In genomic region chr4:149425801-149426292, GRCm38 (mm10) we compare ENCODE assay signal across 8 mouse cellular contexts. TPM values are rescaled to one million over a fixed set of nuclear protein-coding genes. Genes with fewer than 3 reads are reported as not detected.
DNase-seq lines count a peak whose midpoint lies in the region; ATAC-seq and TF ChIP-seq lines count a peak whose summit lies in the region.

No protein-coding gene starts in this region.

- H3K4me3 ChIP-seq in forebrain, embryonic 12.5 days (replicated peaks): peak overlapping the region; percentile 94
- H3K4me3 ChIP-seq in kidney, embryonic 15.5 days (replicated peaks): peak overlapping the region; percentile 80
- peak overlapping the region; percentile 98 for H3K4me3 ChIP-seq in stomach, postnatal 0 days (ENCODE audit: low read depth, low read length)

- under 1% methylated on average over 35 of the region's 35 CpGs for WGBS in forebrain, embryonic 12.5 days
- under 1% methylated on average over 35 of the region's 35 CpGs for WGBS in kidney, embryonic 15.5 days
- under 1% methylated on average over 25 of the region's 35 CpGs for WGBS in stomach, postnatal 0 days

- peak overlapping the region; percentile 80 for H3K4me2 ChIP-seq in forebrain, embryonic 12.5 days
- peak overlapping the region; percentile 73 for H3K4me2 ChIP-seq in kidney, embryonic 15.5 days
- H3K4me2 ChIP-seq in stomach, postnatal 0 days (replicated peaks; ENCODE audit: low read depth): peak overlapping the region; percentile 72

- H3K27me3 ChIP-seq in forebrain, embryonic 12.5 days: no peaks in the 10 kb centered on the region
- H3K27me3 ChIP-seq in kidney, embryonic 15.5 days: no peaks in the 10 kb centered on the region
- H3K27me3 ChIP-seq in stomach, postnatal 0 days (ENCODE audit: control insufficient read depth, insufficient read depth, low read length): no peaks in the 10 kb centered on the region

- peak; percentile 64 for DNase-seq in embryo, embryonic 11 days
- DNase-seq in embryo, embryonic 10 days (ENCODE audit: low spot score): no peak
- peak; percentile 64 for DNase-seq in thymus, postnatal 4 days
- no peak for DNase-seq in thymus, postnatal 36 days
- peak; percentile 26 for DNase-seq in lung, postnatal 36 days
- DNase-seq in stomach, postnatal 0 days (ENCODE audit: low spot score): peak; percentile 59

- no peaks in the 10 kb centered on the region for H3K36me3 ChIP-seq in forebrain, embryonic 12.5 days (replicated peaks)
- H3K36me3 ChIP-seq in kidney, embryonic 15.5 days: no peaks in the 10 kb centered on the region
- H3K36me3 ChIP-seq in stomach, postnatal 0 days (ENCODE audit: control insufficient read depth, insufficient read depth, low read length): no peaks in the 10 kb centered on the region

- H3K9ac ChIP-seq in forebrain, embryonic 12.5 days: peak overlapping the region; percentile 86
- H3K9ac ChIP-seq in kidney, embryonic 15.5 days: peak overlapping the region; percentile 79
- peak overlapping the region; percentile 97 for H3K9ac ChIP-seq in stomach, postnatal 0 days (ENCODE audit: low read length)

- H3K9me3 ChIP-seq in forebrain, embryonic 12.5 days: no peaks in the 10 kb centered on the region
- no peaks in the 10 kb centered on the region for H3K9me3 ChIP-seq in kidney, embryonic 15.5 days (replicated peaks)
- no peaks in the 10 kb centered on the region for H3K9me3 ChIP-seq in stomach, postnatal 0 days (ENCODE audit: control insufficient read depth, low read length)

- TF ChIP-seq EP300 in stomach, postnatal 0 days (optimal IDR thresholded peaks at IDR 0.05): no peak

- TF ChIP-seq CTCF in stomach, postnatal 0 days (IDR thresholded peaks at IDR 0.05; ENCODE audit: low read depth): no peak

- H3K4me1 ChIP-seq in forebrain, embryonic 12.5 days: peaks cover 21% of the 10 kb centered on the region
- H3K4me1 ChIP-seq in kidney, embryonic 15.5 days: peaks cover 29% of the 10 kb centered on the region
- peaks cover 3% of the 10 kb centered on the region; the same call in 1 of the 2 replicates for H3K4me1 ChIP-seq in stomach, postnatal 0 days (replicated peaks; ENCODE audit: control insufficient read depth, insufficient read depth)

- peak overlapping the region; percentile 99 for H3K27ac ChIP-seq in forebrain, embryonic 12.5 days
- peak overlapping the region; percentile 99 for H3K27ac ChIP-seq in kidney, embryonic 15.5 days
- peak overlapping the region; percentile 99 for H3K27ac ChIP-seq in stomach, postnatal 0 days (replicated peaks)

- ATAC-seq in forebrain, embryonic 12.5 days (ENCODE audit: low FRiP score): peak; percentile 76
- ATAC-seq in kidney, embryonic 15.5 days (replicated peaks; ENCODE audit: low FRiP score): peak; percentile 81
- ATAC-seq in stomach, postnatal 0 days (ENCODE audit: low FRiP score, low TSS enrichment): peak; percentile 62

RNA-seq across cellular contexts. Expression of gene Ube4b, which starts 0.7 kb away (rescaled TPM):
- polyA plus RNA-seq in forebrain, embryonic 12.5 days (2016; fragmentation: Nextera tagmentation; extraction: Ambion mirVana): 68.9 and 76.0 TPM in 2 replicates
- polyA plus RNA-seq in kidney, embryonic 15.5 days (2015; fragmentation: Nextera tagmentation; extraction: Ambion mirVana): 48.1 and 49.6 TPM in 2 replicates
- polyA plus RNA-seq in stomach, postnatal 0 days (2015; fragmentation: Nextera tagmentation; extraction: Ambion mirVana): 14.4 and 15.8 TPM in 2 replicates

RNA-seq across cellular contexts. Expression of gene Rbp7, which starts 28.9 kb away (rescaled TPM):
- not detected in 2 replicates for polyA plus RNA-seq in forebrain, embryonic 12.5 days (2016; fragmentation: Nextera tagmentation; extraction: Ambion mirVana)
- polyA plus RNA-seq in kidney, embryonic 15.5 days (2015; fragmentation: Nextera tagmentation; extraction: Ambion mirVana): 0.77 and 0.90 TPM in 2 replicates
- polyA plus RNA-seq in stomach, postnatal 0 days (2015; fragmentation: Nextera tagmentation; extraction: Ambion mirVana): 6.3 and 7.7 TPM in 2 replicates

RNA-seq across cellular contexts. Expression of gene Tmem274, which starts 51.3 kb away (rescaled TPM):
- 0.55 and 0.69 TPM in 2 replicates for polyA plus RNA-seq in forebrain, embryonic 12.5 days (2016; fragmentation: Nextera tagmentation; extraction: Ambion mirVana)
- 0.45 TPM in 1 of 2 replicates, not detected in the other for polyA plus RNA-seq in kidney, embryonic 15.5 days (2015; fragmentation: Nextera tagmentation; extraction: Ambion mirVana)
- polyA plus RNA-seq in stomach, postnatal 0 days (2015; fragmentation: Nextera tagmentation; extraction: Ambion mirVana): not detected in 2 replicates

RNA-seq across cellular contexts. Expression of gene Nmnat1, which starts 59.2 kb away (rescaled TPM):
- 14.3 and 14.7 TPM in 2 replicates for polyA plus RNA-seq in forebrain, embryonic 12.5 days (2016; fragmentation: Nextera tagmentation; extraction: Ambion mirVana)
- polyA plus RNA-seq in kidney, embryonic 15.5 days (2015; fragmentation: Nextera tagmentation; extraction: Ambion mirVana): 13.7 TPM in 2 replicates
- 6.1 and 6.5 TPM in 2 replicates for polyA plus RNA-seq in stomach, postnatal 0 days (2015; fragmentation: Nextera tagmentation; extraction: Ambion mirVana)

RNA-seq across cellular contexts. Expression of gene Lzic, which starts 59.2 kb away (rescaled TPM):
- 48.9 and 53.6 TPM in 2 replicates for polyA plus RNA-seq in forebrain, embryonic 12.5 days (2016; fragmentation: Nextera tagmentation; extraction: Ambion mirVana)
- polyA plus RNA-seq in kidney, embryonic 15.5 days (2015; fragmentation: Nextera tagmentation; extraction: Ambion mirVana): 47.1 and 49.3 TPM in 2 replicates
- polyA plus RNA-seq in stomach, postnatal 0 days (2015; fragmentation: Nextera tagmentation; extraction: Ambion mirVana): 18.9 and 22.5 TPM in 2 replicates

Comparison
In these comparisons a context has a peak if more than half of its experiments do, and no peak if none do; other contexts are left out.
1. DNase-seq: peak in embryo, embryonic 11 days (single experiment), thymus, postnatal 4 days (single experiment), lung, postnatal 36 days (single experiment) and stomach, postnatal 0 days (single experiment); none in embryo, embryonic 10 days (single experiment) and thymus, postnatal 36 days (0 of 2).
2. Peak in every context shown above with its lines, with median percentiles within 50 percentile points of each other: ATAC-seq, H3K27ac ChIP-seq, H3K4me2 ChIP-seq, H3K4me3 ChIP-seq and H3K9ac ChIP-seq.